Mouse (Mus musculus) CD8-positive naive resting alpha-beta T cell, adult 2 months (primary cell): Measurements from ENCODE around the gene Stip1.
A peak's percentile ranks its signal among the peaks of the same experiment; 100 is the strongest.
"Not testable (repeated sequence)": the region's sequence is repeated elsewhere in the genome, so short reads cannot be mapped to it uniquely, and the experiment has no call there.

Experiments
- DNase-seq, 2 experiments: peaks; one replicate each; pipeline ENCODE4 v3.0.0; 2022; ENCODE audit warnings: low read depth in 2 of 2, low spot score in 2 of 2

The Stip1 gene

DNA sequence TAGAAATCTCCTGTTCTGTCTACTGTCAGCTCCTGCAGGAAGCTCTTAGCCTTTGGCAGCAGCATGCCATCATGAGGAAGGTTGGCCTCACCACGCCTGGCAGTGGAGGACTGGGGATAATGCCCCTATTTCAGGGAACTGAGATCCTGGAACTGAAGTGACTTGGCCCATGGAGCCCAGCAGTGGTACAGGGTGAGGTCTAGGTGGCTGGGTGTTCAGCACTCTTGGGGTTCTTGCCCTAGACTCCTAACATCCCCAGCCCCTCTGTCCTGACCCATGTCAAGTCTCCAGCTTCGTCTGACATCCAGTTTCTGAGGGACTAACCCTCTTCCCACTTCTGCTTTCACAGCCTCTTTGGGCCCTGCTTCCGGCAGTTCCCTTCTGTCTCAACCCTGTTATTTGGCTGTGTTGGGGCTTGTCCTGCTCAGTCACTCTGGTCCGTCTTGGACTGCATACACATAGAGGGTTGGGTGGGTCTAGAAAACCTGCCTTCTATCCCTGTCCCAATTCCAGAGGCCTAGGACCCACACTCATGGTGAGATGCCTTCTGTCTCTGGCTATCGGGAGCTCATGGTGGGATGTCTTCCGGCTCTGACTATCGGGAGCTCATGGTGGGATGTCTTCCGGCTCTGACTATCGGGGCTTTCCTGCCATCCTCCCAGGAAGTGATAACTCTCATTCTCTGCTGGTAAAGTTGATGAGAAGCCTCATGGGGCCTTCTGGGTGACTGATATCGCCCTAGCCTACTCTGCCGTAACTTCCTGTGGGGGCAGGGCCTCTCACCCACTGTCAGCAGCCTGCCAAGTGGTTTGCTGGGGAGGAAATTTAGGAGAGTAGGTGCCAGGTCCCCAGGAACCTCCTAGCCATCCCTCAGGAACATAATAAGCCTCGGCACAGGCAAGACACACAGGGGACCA lies 22.0 kb downstream of the Stip1 start:
- peak in 1 of 2 experiments; percentile 52 for DNase-seq

DNA sequence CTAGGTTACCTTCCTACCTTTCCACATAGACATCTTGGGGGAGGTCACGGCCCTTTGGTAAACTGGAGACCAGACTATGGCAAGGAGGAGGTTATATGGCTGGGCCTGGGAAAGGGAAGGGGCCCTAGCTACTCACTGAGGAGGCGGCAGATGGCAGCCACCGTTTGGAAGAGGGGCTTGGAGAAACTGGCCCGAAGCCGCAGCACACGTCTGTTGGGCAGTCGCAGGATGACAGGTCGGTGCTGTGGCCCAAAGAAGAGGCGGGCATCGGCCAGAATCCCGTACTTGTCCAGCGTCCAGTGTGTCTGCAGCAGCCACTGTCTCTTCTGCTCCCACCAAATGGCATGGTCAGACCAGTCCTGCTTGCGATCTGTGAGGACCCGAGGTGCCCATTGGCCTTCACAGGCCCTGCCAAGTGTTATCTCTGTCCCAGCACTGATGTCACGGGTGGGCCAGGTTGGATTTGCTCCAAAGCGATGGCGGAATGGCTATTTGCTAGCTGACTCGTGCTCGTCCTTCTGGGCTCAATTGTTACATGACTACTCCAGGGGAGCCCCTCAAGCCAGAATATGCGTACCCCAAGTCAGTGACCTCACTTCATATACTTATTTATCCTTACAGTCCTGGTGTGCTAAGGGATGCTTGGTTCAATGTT lies 25.2 kb downstream of the Stip1 start:
- no peak for DNase-seq

DNA sequence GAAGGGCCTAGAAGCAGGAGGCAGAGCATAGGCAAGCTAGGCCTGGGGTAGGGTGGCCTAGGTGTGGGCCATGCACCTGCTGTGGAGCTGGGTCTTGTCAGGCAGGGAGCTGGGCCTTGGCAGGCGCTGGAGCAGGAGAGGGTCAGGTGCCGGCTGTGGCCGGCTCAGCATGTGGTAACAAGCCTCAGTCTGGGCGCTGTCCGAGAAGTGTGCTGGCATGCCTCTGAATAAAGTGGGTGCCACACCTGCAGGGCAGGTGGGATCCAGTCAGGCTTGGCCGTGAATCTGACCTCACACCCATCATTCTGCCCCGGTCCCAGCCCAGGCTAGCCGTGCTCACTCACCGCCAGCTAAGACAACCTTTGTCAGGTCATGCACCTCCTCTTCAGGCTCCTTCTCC lies 25.8 kb downstream of the Stip1 start:
- no peak for DNase-seq

DNA sequence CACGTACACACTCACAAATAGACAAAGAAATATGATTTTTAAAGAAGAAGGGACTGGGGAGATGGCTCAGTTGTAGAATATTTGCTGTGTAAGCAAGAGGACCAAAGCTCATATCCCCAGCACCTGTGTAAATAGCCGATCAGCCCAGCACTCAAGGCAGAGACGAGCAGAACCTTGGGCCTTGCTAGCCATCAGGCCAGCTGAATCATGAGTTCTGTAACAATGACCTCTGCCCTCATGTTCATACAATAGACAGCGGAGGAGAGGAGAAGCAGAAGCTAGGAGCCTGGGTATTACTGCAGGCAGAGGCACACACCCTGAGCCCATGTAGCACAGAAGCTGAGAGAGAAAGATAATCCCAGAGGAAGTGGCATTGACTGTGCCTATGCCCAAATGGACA lies 27.3 kb downstream of the Stip1 start:
- no peak for DNase-seq

DNA sequence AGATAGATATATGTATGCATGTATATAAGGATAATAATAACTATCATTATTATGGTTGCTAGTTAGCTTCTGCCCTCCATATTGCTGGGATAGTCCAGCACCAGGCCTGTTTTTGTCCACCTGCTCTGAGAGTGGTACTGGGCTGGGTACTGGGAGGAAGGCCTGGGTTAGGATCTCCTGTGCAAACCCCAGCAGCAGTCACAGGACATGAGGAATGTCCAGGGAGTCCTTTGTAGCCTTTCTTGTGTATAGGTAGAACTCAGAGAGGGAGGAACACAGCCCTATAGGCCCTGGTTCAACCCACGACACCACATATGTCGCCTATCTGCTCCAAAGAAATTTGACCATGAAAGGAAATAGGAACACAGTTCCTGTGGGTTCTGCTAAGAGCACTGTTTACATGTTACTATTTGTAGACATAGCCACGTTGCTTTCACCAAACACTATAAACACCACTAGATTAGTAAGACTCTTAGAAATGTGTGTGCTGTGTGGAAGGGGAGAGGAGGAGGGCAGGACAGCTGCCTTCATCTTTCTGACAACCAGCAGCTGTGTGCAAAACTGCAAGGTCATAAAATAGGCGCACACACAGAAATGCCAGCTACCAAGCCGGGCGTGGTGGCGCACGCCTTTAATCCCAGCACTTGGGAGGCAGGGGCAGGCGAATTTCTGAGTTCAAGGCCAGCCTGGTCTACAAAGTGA lies 32.7 kb downstream of the Stip1 start:
- no peak for DNase-seq

DNA sequence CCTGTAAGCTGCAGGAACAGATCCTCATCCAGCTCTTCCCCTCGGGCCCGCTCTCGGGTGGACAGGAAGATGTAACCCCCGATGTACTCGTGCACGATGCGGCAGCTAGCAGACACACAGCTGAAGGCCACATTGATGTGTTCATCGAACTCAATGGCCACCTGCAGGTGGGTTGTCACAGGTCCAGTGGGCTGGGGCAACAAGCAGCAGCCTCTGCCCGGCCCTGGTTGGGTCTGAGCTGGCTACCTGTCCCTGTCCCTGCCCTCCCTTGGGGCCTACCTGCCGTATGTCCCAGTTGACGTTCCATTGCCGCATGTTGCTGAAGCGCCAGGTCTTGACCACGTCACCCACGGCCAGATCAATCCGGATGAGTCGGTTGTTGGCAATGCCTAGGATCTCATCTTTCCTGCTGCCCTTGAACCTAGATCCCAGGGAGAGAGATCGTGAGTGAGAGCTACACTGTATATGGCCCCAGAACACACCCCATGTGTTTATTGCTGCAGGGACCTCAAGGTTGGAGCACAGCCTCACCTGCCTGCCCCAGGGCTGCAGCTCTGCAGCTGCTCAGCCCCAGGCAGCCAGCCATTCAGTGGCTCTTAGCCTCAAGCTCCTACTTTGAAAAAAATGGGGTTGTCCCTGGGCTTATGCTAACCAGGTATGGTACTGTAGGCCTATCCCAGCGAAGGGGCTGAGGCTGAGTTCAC lies 40.3 kb downstream of the Stip1 start:
- DNase-seq: no peak

DNA sequence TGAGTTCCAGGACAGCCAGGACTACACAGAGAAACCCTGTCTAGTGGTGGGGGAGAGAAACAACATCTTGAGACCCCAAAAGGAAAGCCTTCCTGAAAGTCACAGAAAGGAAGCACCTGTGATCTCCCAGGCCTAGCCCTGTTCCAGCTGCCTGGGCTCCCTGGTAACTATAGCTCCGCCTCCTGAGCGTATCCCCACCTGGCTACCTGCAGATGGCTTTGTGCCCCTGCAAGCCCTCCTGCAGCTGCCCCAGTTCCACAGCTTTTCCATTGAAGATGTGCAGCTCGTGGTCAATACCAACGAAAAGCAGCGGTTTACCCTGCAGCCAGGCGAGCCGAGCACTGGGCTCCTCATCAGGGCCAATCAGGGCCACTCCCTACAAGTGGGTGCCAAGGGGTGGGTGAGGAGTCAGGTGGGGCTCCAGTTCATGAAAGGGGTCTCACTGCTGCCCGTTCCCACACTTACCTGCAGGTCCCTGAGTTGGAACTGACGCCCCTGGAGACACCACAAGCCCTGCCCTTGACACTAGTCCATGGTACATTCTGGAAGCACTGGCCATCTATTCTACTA lies 42.0 kb downstream of the Stip1 start:
- no peak for DNase-seq

DNA sequence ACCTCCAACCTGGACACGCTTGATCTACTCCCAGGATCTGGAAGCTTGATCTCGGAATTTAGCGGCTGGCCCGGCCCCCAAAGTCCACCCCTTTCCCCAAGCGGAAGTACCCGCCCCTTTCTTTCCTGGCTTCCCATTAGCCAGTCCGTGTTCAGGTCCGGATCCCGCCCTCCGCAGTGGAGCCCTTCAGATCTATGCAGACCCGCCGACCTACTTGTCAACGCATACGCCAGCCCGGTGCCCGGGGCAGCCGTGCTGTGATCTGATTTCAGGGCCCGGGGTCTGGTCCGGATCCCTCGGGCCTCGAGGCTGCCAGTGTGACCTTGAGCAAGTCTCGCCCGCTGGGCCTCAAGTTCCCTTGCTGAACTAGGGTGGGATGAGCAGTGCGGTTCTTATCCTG lies 43.8 kb downstream of the Stip1 start, which contains the start of the genes Nudt22 and Trpt1:
Nudt22 (minus strand) TSS at position 112 of the 400 bp plus-strand sequence.
Trpt1 (plus strand) TSS at position 126 of the 400 bp plus-strand sequence.
- peak in 1 of 2 experiments; percentile 51 for DNase-seq

DNA sequence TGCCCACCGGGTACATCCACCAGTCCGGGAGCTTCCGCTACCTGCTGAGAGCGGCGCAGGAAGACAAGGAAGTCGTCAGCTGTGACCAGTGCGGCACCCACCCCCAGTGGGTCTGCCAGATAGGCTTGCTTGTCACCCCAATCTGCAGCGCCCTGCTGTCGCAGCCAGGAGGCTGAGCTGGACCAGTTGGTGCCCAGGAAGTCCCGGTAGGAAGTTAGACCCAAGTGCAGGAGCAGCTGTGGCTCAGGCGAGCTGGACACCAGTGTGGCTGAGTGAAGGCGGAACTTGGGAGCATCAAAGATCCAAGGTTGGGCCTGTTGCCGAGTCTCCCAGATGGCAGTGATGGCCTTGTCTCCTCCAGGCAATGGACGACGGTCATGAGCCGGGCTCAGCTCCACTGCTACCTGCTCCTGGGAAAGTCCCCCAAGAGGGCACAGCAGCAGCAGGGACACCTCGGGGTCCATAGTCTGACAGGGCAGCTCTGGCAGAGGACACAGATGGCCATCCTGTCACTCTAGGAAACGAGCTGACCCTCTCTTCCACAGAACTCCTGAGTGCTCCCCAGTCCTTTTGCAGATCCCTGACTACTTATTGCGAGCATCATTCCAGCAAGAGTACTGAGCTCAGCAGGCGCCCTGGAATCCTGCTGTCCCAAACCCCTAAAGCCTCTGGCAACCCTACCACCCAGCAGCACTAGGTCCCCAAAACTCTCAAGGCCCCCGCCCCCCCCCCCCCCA lies 44.3 kb downstream of the Stip1 start:
- DNase-seq: no peak

DNA sequence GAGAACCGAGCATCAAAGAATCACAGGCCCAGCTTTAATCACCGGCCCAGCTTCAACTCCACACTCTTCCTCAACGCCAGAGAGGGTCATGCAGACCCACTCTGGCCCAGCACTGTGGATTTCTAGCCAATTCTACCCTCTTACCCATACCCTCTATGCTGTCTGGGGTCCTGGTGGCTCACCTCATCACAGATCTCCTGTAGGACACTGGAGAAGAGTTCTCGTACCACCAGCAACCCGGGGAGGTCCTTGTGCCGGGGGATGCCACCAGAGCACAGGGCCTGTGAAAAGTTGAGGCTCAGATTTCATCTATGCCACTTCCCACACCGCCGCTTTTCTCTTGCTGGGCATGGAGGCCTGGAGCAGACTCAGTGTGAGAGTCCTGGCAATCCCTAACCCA lies 45.3 kb downstream of the Stip1 start:
- DNase-seq: no peak

DNA sequence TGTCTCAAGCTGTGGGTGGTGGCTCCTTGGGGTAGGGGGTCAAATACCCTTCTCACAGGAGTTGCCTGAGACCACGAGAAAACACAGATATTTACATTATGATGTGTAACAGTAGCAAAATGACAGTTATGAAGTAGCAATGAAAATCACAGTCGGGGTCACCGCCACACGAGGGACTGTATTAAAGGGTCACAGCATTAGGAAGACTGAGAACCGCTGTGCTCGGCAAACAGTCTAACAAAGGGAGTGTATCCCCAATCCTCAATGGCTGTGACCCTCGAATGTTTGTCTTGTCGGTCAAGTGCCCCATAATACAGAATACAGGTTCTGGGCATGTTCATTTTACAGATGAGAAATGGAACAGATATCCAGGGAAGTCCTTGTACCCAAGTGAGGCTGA lies 45.8 kb downstream of the Stip1 start:
- no peak for DNase-seq

DNA sequence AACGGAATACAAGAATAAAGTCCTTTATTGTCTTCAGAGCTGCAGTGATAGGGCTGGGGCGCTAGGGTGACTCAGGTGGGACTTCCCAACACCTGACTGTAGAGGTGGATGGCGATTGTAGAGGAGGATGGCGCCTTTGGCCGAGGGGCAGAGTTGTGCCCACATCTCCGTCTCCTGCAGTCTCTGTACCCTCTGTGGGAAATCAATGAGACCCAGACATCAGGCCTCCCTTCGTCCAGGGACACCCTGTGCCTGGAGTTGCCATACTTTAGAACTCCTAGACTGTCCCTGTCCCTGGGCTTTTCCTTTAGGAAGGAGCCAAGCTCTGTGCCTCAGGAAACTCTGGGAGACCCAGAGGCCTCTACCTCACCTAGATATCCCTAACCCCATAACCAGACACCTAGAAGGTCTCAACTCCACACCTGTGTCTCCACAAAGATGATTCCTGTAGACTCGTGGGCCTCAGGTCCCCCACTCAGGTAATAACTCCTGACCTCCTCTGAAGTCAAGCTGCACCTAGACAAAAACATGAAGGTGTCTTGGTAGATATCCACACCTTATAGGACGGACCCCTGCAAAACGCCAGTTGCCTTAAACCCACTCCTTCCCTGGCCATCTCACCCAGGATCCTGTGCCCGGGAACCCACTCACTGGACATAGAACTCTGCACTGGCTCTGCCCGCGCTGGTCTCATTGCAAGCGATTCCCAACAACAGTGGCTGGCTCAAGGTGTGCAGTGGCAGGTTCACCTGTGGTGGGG lies 46.6 kb downstream of the Stip1 start:
- DNase-seq: no peak

DNA sequence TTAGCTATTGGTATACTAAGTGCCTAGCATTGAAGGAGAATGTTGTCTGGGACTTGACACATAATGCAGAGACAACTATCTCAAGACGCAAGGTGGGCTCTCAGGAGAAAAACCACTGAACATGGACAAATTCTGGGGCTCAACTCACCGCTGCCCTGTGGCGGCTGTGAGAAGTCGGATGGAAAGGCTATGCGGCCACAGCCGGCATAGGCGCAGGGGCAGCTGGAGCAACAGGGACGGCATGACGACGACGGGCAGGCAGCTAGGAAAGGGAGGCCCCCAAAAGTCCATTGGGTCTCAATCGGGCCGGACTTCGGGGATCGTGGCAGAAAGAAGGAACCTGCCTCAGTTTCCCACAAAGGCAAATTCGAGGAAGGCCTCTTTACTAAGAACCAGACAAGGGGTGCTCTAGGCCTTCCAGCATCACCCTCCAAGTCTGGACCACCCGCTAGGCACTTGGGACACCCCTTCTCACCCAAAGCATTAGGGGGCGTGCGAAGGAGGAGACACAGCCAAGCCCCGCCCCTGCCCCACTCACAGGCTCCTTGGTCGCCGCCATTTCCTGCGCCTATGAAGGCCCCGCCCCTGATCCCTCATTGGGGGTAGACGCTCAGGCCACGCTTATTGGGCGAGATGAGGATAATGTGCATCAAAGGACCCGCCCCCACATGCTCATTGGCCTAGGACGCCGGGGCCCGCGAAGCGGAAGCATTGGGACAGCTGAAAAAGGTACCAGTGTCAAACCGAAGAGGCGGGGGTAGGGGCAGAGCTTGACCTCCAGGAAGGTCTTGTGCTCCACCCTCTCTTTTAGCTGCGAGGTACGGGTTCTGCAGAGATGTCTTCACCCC lies 47.5 kb downstream of the Stip1 start, which contains the start of gene Dnajc4:
Dnajc4 (minus strand) TSS at position 562 of the 848 bp plus-strand sequence.
- DNase-seq: peak; percentile 91 to 94

DNA sequence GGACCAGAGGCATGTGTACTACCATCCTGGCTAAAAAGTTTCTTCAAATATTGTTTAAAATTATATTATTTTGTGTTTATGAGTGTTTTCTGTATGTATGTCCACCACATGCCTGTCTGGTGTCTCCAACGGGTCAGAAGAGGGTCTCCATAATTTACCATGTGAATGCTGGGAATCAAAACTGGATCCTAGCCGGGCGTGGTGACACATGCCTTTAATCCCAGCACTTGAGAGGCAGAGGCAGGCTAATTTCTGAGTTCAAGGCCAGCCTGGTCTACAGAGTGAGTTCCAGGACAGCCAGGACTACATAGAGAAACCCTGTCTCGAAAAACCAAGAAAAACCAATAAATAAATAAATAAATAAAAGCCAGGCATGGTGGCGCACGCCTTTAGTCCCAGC lies 48.6 kb downstream of the Stip1 start:
- not testable (repeated sequence) for DNase-seq

DNA sequence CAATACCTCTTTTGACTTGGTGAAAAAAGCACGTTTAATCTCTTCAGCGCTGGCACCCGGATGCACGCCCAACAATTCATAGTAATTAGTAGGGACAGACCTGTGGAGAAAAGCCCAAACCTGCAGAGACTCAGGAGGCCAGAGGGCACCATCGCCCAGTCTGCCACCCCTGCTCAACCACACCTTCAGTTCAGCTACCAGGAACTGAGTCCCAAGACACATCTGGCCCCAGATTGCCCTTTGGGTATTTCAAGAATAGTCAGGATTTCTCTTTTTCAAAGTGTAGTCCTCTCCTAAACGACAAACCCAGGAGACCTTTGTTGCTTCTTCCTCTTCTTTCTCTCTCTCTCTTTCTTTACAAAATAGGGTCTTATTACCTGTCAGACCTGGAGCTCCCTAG lies 49.1 kb downstream of the Stip1 start:
- DNase-seq: no peak

DNA sequence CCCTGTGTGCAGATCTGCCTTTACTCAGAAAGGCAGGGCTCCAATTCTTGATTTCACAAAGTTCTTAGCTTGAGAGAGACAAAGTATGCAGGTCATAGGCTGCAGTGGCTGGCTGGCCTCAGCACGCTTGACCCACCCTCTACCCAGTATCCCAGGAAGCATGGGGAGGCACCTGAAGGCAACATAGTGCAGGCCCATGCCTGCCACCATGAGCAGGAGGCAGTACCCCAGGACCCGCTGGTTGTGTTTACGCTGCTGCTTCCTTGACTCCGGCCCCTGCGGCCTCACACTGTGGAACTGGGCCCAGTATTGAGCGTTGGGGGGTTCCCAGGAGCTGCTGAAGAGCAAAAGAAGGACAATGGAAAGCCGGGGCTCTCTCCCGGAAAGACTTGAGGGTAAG lies 50.5 kb downstream of the Stip1 start:
- DNase-seq: no peak

DNA sequence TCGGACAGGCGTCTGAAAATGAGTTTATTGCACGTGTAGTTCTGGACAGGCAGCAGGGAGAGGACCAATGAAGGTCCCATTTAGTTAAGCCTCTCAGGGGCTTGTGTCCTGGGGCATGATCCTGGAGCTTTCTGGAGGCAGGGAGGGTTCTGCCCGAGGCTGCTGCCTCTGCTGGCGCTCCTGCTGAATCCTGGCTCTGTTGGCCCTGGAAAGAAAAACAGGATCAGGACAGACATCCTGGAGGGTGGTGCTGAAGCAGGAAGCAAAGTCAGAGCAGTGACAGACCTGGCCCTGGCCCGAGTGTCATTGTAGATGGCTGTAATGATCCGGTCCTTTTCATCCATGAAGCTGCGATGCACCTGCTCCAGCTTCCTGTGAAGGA lies 51.9 kb downstream of the Stip1 start:
- DNase-seq: no peak
